Mouse (Mus musculus): ENCODE measurements around the gene Rsrc1. TPM values are rescaled to one million over a fixed set of nuclear protein-coding genes. Genes with fewer than 3 reads are reported as not detected.
"Not testable (repeated sequence)": the region's sequence is repeated elsewhere in the genome, so short reads cannot be mapped to it uniquely, and the experiment has no call there.

Gene Rsrc1
- total RNA-seq, 1 experiment, result 13.2 TPM

- no peak for DNase-seq (ENCODE audit: low read depth, low spot score)
- Histone ChIP-seq H3K4me1 (ENCODE audit: control insufficient read depth in 2 of 2, insufficient read depth in 2 of 2, low read length in 2 of 2, poor library complexity in 1 of 2) (no peaks in the 10 kb centered on the region), H3K9me3 (ENCODE audit: control insufficient read depth, insufficient read depth, low read depth, low read length) (no peaks in the 10 kb centered on the region), H3K4me3 (ENCODE audit: insufficient read depth in 1 of 2, low read depth in 1 of 2, low read length in 2 of 2, poor library complexity in 1 of 2, severe bottlenecking in 1 of 2) (no peak overlapping the region), H3K27ac (ENCODE audit: insufficient read depth, low read depth, low read length, poor library complexity, severe bottlenecking) (no peak overlapping the region), H3K9ac (ENCODE audit: insufficient read depth, low read depth, low read length, poor library complexity, severe bottlenecking) (no peak overlapping the region), H3K36me3 (ENCODE audit: control insufficient read depth, insufficient read depth, low read length, poor library complexity, severe bottlenecking) (no peaks in the 10 kb centered on the region)
- TF ChIP-seq ZNF384 (IDR thresholded peaks at IDR 0.05; ENCODE audit: low read depth, low read length) (no peak), HCFC1 (IDR thresholded peaks at IDR 0.05; ENCODE audit: borderline replicate concordance, insufficient read depth, low read length) (no peak), ZC3H11A (IDR thresholded peaks at IDR 0.05; ENCODE audit: borderline replicate concordance, low read depth, low read length) (no peak), MAFK (IDR thresholded peaks at IDR 0.05; ENCODE audit: insufficient read depth, low read depth, low read length) (no peak), CHD2 (IDR thresholded peaks at IDR 0.05; ENCODE audit: low read depth, low read length) (no peak)
- in situ Hi-C loops (cut with MboI; ENCODE audit: low sequenced_read_pairs in 2 of 2, unreplicated experiment in 2 of 2), result no loop called here
These were observed 216.0 kb downstream of the Rsrc1 start for GRCm38 (mm10) chr3:67197179-67197578.

GRCm38 (mm10) chr3:67213047-67213457 is 231.9 kb downstream of the Rsrc1 start:
- Histone ChIP-seq H3K36me3 (ENCODE audit: control insufficient read depth, insufficient read depth, low read length, poor library complexity, severe bottlenecking) (no peaks in the 10 kb centered on the region), H3K9ac (ENCODE audit: insufficient read depth, low read depth, low read length, poor library complexity, severe bottlenecking) (no peak overlapping the region), H3K4me3 (ENCODE audit: insufficient read depth in 1 of 2, low read depth in 1 of 2, low read length in 2 of 2, poor library complexity in 1 of 2, severe bottlenecking in 1 of 2) (no peak overlapping the region), H3K27ac (ENCODE audit: insufficient read depth, low read depth, low read length, poor library complexity, severe bottlenecking) (no peak overlapping the region), H3K9me3 (ENCODE audit: control insufficient read depth, insufficient read depth, low read depth, low read length) (no peaks in the 10 kb centered on the region), H3K4me1 (ENCODE audit: control insufficient read depth in 2 of 2, insufficient read depth in 2 of 2, low read length in 2 of 2, poor library complexity in 1 of 2) (no peaks in the 10 kb centered on the region)
- no peak for TF ChIP-seq CHD2 (IDR thresholded peaks at IDR 0.05; ENCODE audit: low read depth, low read length)
- no peak for TF ChIP-seq HCFC1 (IDR thresholded peaks at IDR 0.05; ENCODE audit: borderline replicate concordance, insufficient read depth, low read length)
- TF ChIP-seq ZNF384 (IDR thresholded peaks at IDR 0.05; ENCODE audit: low read depth, low read length), result no peak
- in situ Hi-C loops (cut with MboI; ENCODE audit: low sequenced_read_pairs in 2 of 2, unreplicated experiment in 2 of 2), result no loop called here
- no peak for DNase-seq (ENCODE audit: low read depth, low spot score)

- H3K4me3 ChIP-seq (ENCODE audit: insufficient read depth in 1 of 2, low read depth in 1 of 2, low read length in 2 of 2, poor library complexity in 1 of 2, severe bottlenecking in 1 of 2), result no peak overlapping the region
- H3K36me3 ChIP-seq (ENCODE audit: control insufficient read depth, insufficient read depth, low read length, poor library complexity, severe bottlenecking), result no peaks in the 10 kb centered on the region
- H3K9me3 ChIP-seq (ENCODE audit: control insufficient read depth, insufficient read depth, low read depth, low read length), result no peaks in the 10 kb centered on the region
- H3K9ac ChIP-seq (ENCODE audit: insufficient read depth, low read depth, low read length, poor library complexity, severe bottlenecking), result no peak overlapping the region
- no peak overlapping the region for H3K27ac ChIP-seq (ENCODE audit: insufficient read depth, low read depth, low read length, poor library complexity, severe bottlenecking)
- no peaks in the 10 kb centered on the region for H3K4me1 ChIP-seq (ENCODE audit: control insufficient read depth in 2 of 2, insufficient read depth in 2 of 2, low read length in 2 of 2, poor library complexity in 1 of 2)
- no peak for TF ChIP-seq HCFC1 (IDR thresholded peaks at IDR 0.05; ENCODE audit: borderline replicate concordance, insufficient read depth, low read length)
- no peak for TF ChIP-seq ZNF384 (IDR thresholded peaks at IDR 0.05; ENCODE audit: low read depth, low read length)
- TF ChIP-seq CHD2 (IDR thresholded peaks at IDR 0.05; ENCODE audit: low read depth, low read length), result no peak
- TF ChIP-seq ZC3H11A (IDR thresholded peaks at IDR 0.05; ENCODE audit: borderline replicate concordance, low read depth, low read length), result no peak
- no peak for TF ChIP-seq MAFK (IDR thresholded peaks at IDR 0.05; ENCODE audit: insufficient read depth, low read depth, low read length)
- in situ Hi-C loops (cut with MboI; ENCODE audit: low sequenced_read_pairs in 2 of 2, unreplicated experiment in 2 of 2), result no loop called here
- no peak for DNase-seq (ENCODE audit: low read depth, low spot score)
These were observed 251.5 kb downstream of the Rsrc1 start for GRCm38 (mm10) chr3:67232617-67233241.

GRCm38 (mm10) chr3:67242451-67242850 is 261.3 kb downstream of the Rsrc1 start:
- H3K9ac ChIP-seq (ENCODE audit: insufficient read depth, low read depth, low read length, poor library complexity, severe bottlenecking); H3K9me3 ChIP-seq (ENCODE audit: control insufficient read depth, insufficient read depth, low read depth, low read length); H3K4me1 ChIP-seq (ENCODE audit: control insufficient read depth in 2 of 2, insufficient read depth in 2 of 2, low read length in 2 of 2, poor library complexity in 1 of 2); H3K4me3 ChIP-seq (ENCODE audit: insufficient read depth in 1 of 2, low read depth in 1 of 2, low read length in 2 of 2, poor library complexity in 1 of 2, severe bottlenecking in 1 of 2); H3K36me3 ChIP-seq (ENCODE audit: control insufficient read depth, insufficient read depth, low read length, poor library complexity, severe bottlenecking); in situ Hi-C loops (cut with MboI; ENCODE audit: low sequenced_read_pairs in 2 of 2, unreplicated experiment in 2 of 2); H3K27ac ChIP-seq (ENCODE audit: insufficient read depth, low read depth, low read length, poor library complexity, severe bottlenecking): not testable (repeated sequence)
- DNase-seq (ENCODE audit: low read depth, low spot score), result peak; percentile 0

GRCm38 (mm10) chr3:67267448-67267847 is 286.3 kb downstream of the Rsrc1 start:
- in situ Hi-C loops (cut with MboI; ENCODE audit: low sequenced_read_pairs in 2 of 2, unreplicated experiment in 2 of 2), result no loop called here
- no peak for DNase-seq (ENCODE audit: low read depth, low spot score)

More at GRCm38 (mm10) chr3:67267448-67267847, 286.3 kb downstream of the Rsrc1 start:
- Histone ChIP-seq H3K9ac (ENCODE audit: insufficient read depth, low read depth, low read length, poor library complexity, severe bottlenecking) (no peak overlapping the region), H3K36me3 (ENCODE audit: control insufficient read depth, insufficient read depth, low read length, poor library complexity, severe bottlenecking) (no peaks in the 10 kb centered on the region), H3K4me1 (ENCODE audit: control insufficient read depth in 2 of 2, insufficient read depth in 2 of 2, low read length in 2 of 2, poor library complexity in 1 of 2) (no peaks in the 10 kb centered on the region), H3K4me3 (ENCODE audit: insufficient read depth in 1 of 2, low read depth in 1 of 2, low read length in 2 of 2, poor library complexity in 1 of 2, severe bottlenecking in 1 of 2) (no peak overlapping the region), H3K9me3 (ENCODE audit: control insufficient read depth, insufficient read depth, low read depth, low read length) (no peaks in the 10 kb centered on the region), H3K27ac (ENCODE audit: insufficient read depth, low read depth, low read length, poor library complexity, severe bottlenecking) (no peak overlapping the region)
- TF ChIP-seq HCFC1 (IDR thresholded peaks at IDR 0.05; ENCODE audit: borderline replicate concordance, insufficient read depth, low read length) (no peak), CHD2 (IDR thresholded peaks at IDR 0.05; ENCODE audit: low read depth, low read length) (no peak), ZNF384 (IDR thresholded peaks at IDR 0.05; ENCODE audit: low read depth, low read length) (no peak), ZC3H11A (IDR thresholded peaks at IDR 0.05; ENCODE audit: borderline replicate concordance, low read depth, low read length) (no peak), MAFK (IDR thresholded peaks at IDR 0.05; ENCODE audit: insufficient read depth, low read depth, low read length) (no peak)

All from ES-E14 (cell line).